Mouse (Mus musculus) macrophage (primary cell): ENCODE measurements at regions not wholly inside any gene's neighbourhood (a gene's known extent, or its start where the extent isn't known, plus 50 kb on each side); places are given as distances from the start of the nearest gene placed in this dataset.

ENCODE experiments used
- H3K27ac ChIP-seq: fragments of 350-480 bp; formaldehyde crosslinking; 2 replicates; pipeline ENCODE4 v1.9.0; 2021
- H3K36me3 ChIP-seq: fragments of 350-480 bp; formaldehyde crosslinking; 2 replicates; pipeline ENCODE4 v1.9.0; 2021; ENCODE audit errors: inconsistent target
- H3K4me3 ChIP-seq: fragments of 350-480 bp; formaldehyde crosslinking; 2 replicates; pipeline ENCODE4 v1.9.0; 2021; ENCODE audit errors: inconsistent target
- H3K79me2 ChIP-seq: fragments of 350-480 bp; formaldehyde crosslinking; 2 replicates; pipeline ENCODE4 v1.9.0; 2021; ENCODE audit errors: inconsistent target
- WGBS: methylation state at CpG from one replicate; pipeline ENCODE4 v1.1.7; 2026; ENCODE audit warnings: inconsistent platforms; ENCODE audit not compliant: missing documents; 5-methylcytosine and 5-hydroxymethylcytosine counted together

GRCm38 (mm10) chr6:22567891-22568290, 211.8 kb upstream of the Fam3c start:
- no peak overlapping the region for H3K4me3 ChIP-seq
- 95% methylated on average over 9 of the region's 9 CpGs for WGBS
- H3K79me2 ChIP-seq = no peaks in the 10 kb centered on the region
- H3K27ac ChIP-seq = no peak overlapping the region
- H3K36me3 ChIP-seq = no peaks in the 10 kb centered on the region

GRCm38 (mm10) chr6:22548296-22549245, 192.5 kb upstream of the Fam3c start:
- no peaks in the 10 kb centered on the region for H3K36me3 ChIP-seq
- 89% methylated on average over 13 of the region's 13 CpGs for WGBS

GRCm38 (mm10) chr6:22541603-22542002, 185.6 kb upstream of the Fam3c start:
- Histone ChIP-seq H3K4me3 (no peak overlapping the region), H3K36me3 (no peaks in the 10 kb centered on the region), H3K27ac (no peak overlapping the region), H3K79me2 (no peaks in the 10 kb centered on the region)
- no CpG with 5 or more reads among the region's 2 CpGs for WGBS

More at GRCm38 (mm10) chr6:22548296-22549245, 192.5 kb upstream of the Fam3c start:
- no peaks in the 10 kb centered on the region for H3K79me2 ChIP-seq
- H3K4me3 ChIP-seq = no peak overlapping the region
- no peak overlapping the region for H3K27ac ChIP-seq

- 97% methylated on average over 4 of the region's 4 CpGs for WGBS
- no peaks in the 10 kb centered on the region for H3K79me2 ChIP-seq
- H3K36me3 ChIP-seq = no peaks in the 10 kb centered on the region
- H3K4me3 ChIP-seq = no peak overlapping the region
- no peak overlapping the region for H3K27ac ChIP-seq
These were observed 182.2 kb upstream of the Fam3c start for GRCm38 (mm10) chr6:22538254-22538653.

- no peaks in the 10 kb centered on the region for H3K79me2 ChIP-seq
- H3K27ac ChIP-seq = no peak overlapping the region
- H3K4me3 ChIP-seq = no peak overlapping the region
- WGBS = 78% methylated on average over 3 of the region's 3 CpGs
- no peaks in the 10 kb centered on the region for H3K36me3 ChIP-seq
These were observed 168.3 kb upstream of the Fam3c start for GRCm38 (mm10) chr6:22524384-22524783.

GRCm38 (mm10) chr6:22523582-22524234, 167.7 kb upstream of the Fam3c start:
- no peaks in the 10 kb centered on the region for H3K36me3 ChIP-seq

GRCm38 (mm10) chr6:22506871-22507270, 150.8 kb upstream of the Fam3c start:
- Histone ChIP-seq H3K27ac (no peak overlapping the region), H3K79me2 (no peaks in the 10 kb centered on the region), H3K36me3 (no peaks in the 10 kb centered on the region), H3K4me3 (no peak overlapping the region)
- 83% methylated on average over 1 of the region's 1 CpGs for WGBS

More at GRCm38 (mm10) chr6:22523582-22524234, 167.7 kb upstream of the Fam3c start:
- 83% methylated on average over 9 of the region's 9 CpGs for WGBS
- Histone ChIP-seq H3K79me2 (no peaks in the 10 kb centered on the region), H3K4me3 (no peak overlapping the region), H3K27ac (no peak overlapping the region)

GRCm38 (mm10) chr6:22497306-22497705, 141.3 kb upstream of the Fam3c start:
- 94% methylated on average over 7 of the region's 9 CpGs for WGBS
- H3K4me3 ChIP-seq = no peak overlapping the region
- no peak overlapping the region for H3K27ac ChIP-seq
- no peaks in the 10 kb centered on the region for H3K36me3 ChIP-seq
- no peaks in the 10 kb centered on the region for H3K79me2 ChIP-seq

- 93% methylated on average over 1 of the region's 1 CpGs for WGBS
- no peaks in the 10 kb centered on the region for H3K79me2 ChIP-seq
- H3K27ac ChIP-seq = no peak overlapping the region
- H3K36me3 ChIP-seq = no peaks in the 10 kb centered on the region
- H3K4me3 ChIP-seq = no peak overlapping the region
These were observed 140.4 kb upstream of the Fam3c start for GRCm38 (mm10) chr6:22496471-22496870.

- Histone ChIP-seq H3K4me3 (no peak overlapping the region), H3K79me2 (no peaks in the 10 kb centered on the region), H3K36me3 (no peaks in the 10 kb centered on the region), H3K27ac (peak overlapping the region; percentile 27)
- WGBS = 32% methylated on average over 11 of the region's 11 CpGs
These were observed 137.7 kb upstream of the Fam3c start for GRCm38 (mm10) chr6:22493632-22494260.

- Histone ChIP-seq H3K79me2 (no peaks in the 10 kb centered on the region), H3K27ac (no peak overlapping the region), H3K36me3 (no peaks in the 10 kb centered on the region), H3K4me3 (no peak overlapping the region)
- 95% methylated on average over 17 of the region's 17 CpGs for WGBS
These were observed 136.9 kb upstream of the Fam3c start for GRCm38 (mm10) chr6:22492896-22493295.

- Histone ChIP-seq H3K4me3 (no peak overlapping the region), H3K36me3 (no peaks in the 10 kb centered on the region), H3K79me2 (no peaks in the 10 kb centered on the region), H3K27ac (no peak overlapping the region)
- 73% methylated on average over 5 of the region's 6 CpGs for WGBS
These were observed 134.7 kb upstream of the Fam3c start for GRCm38 (mm10) chr6:22490762-22491161.

GRCm38 (mm10) chr6:22487467-22487866, 131.4 kb upstream of the Fam3c start:
- no peaks in the 10 kb centered on the region for H3K79me2 ChIP-seq
- WGBS = 81% methylated on average over 3 of the region's 3 CpGs
- no peaks in the 10 kb centered on the region for H3K36me3 ChIP-seq
- H3K27ac ChIP-seq = no peak overlapping the region
- no peak overlapping the region for H3K4me3 ChIP-seq

GRCm38 (mm10) chr6:22485828-22486518, 129.9 kb upstream of the Fam3c start:
- H3K36me3 ChIP-seq = no peaks in the 10 kb centered on the region
- H3K79me2 ChIP-seq = no peaks in the 10 kb centered on the region
- no peak overlapping the region for H3K4me3 ChIP-seq
- WGBS = 85% methylated on average over 11 of the region's 11 CpGs
- no peak overlapping the region for H3K27ac ChIP-seq
